Mouse (Mus musculus): ENCODE measurements around the gene Hunk. TPM values are rescaled to one million over a fixed set of nuclear protein-coding genes. Genes with fewer than 3 reads are reported as not detected.

Hunk gene
- total and polyA plus RNA-seq, 2 experiments from 2014 or later: 5.2 to 20.6 TPM

DNA sequence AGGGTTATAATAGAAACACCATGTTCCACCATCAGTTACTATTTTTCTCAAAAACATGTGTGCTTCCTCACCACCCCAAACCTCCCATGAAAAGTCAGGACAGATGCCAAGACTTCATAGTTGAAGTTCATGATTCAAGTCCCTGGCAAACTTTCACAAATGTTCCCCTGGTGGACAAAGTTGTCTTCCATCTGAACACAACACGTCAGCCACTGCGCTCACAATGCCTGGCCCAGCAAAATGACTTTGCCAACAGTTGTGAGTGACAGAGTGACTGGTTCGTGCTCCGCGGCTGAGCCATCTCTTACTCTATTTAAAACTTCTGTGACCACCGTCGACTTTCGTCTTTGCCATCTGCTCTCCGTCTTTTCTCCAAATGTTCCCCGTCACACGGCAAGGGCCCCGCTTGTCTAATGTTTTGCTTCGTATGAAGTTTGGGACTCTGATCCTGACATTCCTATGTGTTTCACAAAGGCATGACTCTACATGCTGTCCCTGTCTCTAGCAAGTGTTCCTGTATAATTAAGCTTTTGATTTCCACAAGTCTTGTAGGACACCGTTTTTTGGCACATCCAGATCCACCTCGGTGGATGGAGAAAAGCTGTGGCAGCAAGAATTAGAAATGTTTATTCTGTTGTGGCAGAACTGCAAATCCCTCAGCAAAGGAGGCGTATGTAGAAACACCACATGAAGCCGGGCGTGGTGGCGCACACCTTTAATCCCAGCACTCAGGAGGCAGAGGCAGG is 125.9 kb downstream of the Hunk start:
- no peak overlapping the region for H3K27ac ChIP-seq (ENCODE audit: low read depth, low read length)
- no peak overlapping the region for H3K4me2 ChIP-seq (ENCODE audit: low read depth)
- H3K9me3 ChIP-seq (ENCODE audit: low read length): no peaks in the 10 kb centered on the region
- no peak overlapping the region for H3K9ac ChIP-seq
- H3K27me3 ChIP-seq (ENCODE audit: insufficient read depth, low read length): no peaks in the 10 kb centered on the region
- DNase-seq: no peak
- H3K4me3 ChIP-seq (ENCODE audit: low read depth, low read length): no peak overlapping the region
- peak; percentile 19; the same call in 1 of the 2 replicates for TF ChIP-seq CTCF (IDR thresholded peaks at IDR 0.05; ENCODE audit: low read depth)
- peak; percentile 66 for ATAC-seq
- H3K36me3 ChIP-seq (ENCODE audit: insufficient read depth): no peaks in the 10 kb centered on the region
- WGBS: 76% methylated on average over 19 of the region's 19 CpGs
- H3K4me1 ChIP-seq (ENCODE audit: insufficient read depth): no peaks in the 10 kb centered on the region

DNA sequence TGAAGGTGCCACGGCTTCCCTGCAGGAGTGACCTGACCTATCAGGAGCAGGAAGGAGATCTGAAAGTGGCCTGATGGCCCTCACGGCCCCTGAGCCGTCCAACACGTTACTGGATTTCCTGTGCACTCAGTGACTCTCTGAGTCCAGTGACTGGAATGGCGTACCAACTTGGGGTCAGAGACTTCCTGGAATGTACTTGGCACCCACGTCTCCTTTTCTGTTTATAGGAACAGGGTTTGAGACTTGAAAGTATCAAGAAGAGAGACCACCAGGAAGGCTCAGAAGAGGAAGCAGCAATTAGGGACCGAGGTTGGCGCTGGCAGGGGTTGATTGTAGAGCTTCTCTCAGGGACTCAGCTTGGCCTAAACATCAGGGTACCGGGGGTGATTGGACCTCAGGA is 131.2 kb downstream of the Hunk start:
- H3K9ac ChIP-seq: no peak overlapping the region
- H3K4me3 ChIP-seq (ENCODE audit: low read depth, low read length): no peak overlapping the region
- H3K36me3 ChIP-seq (ENCODE audit: insufficient read depth): no peaks in the 10 kb centered on the region
- ATAC-seq: no peak
- no peaks in the 10 kb centered on the region for H3K9me3 ChIP-seq (ENCODE audit: low read length)
- no peak overlapping the region for H3K4me2 ChIP-seq (ENCODE audit: low read depth)
- no peaks in the 10 kb centered on the region for H3K27me3 ChIP-seq (ENCODE audit: insufficient read depth, low read length)
- H3K4me1 ChIP-seq (ENCODE audit: insufficient read depth): peaks cover 11% of the 10 kb centered on the region; the same call in 1 of the 2 replicates
- TF ChIP-seq CTCF (IDR thresholded peaks at IDR 0.05; ENCODE audit: low read depth): no peak
- no peak for DNase-seq
- H3K27ac ChIP-seq (ENCODE audit: low read depth, low read length): no peak overlapping the region
- 75% methylated on average over 9 of the region's 9 CpGs for WGBS

DNA sequence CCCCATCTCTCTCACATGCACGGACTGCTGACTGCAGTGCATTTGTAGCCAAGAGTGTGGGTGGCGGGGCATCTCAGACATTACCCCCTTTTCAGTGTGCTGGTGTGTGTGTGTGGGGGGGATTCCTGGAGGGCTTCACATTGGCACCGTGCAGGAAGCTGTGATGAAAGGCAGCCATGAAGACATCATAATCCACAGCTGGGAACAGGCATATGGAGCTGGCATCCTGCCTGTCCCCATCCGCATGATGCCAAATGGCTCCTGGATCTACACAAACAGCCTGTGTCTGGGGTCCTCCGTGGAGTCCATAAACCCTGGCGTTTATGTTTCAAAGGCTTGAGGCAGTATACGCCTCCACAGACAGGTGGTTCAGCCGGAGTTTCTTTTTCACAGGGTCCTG is 132.4 kb downstream of the Hunk start:
- peak; percentile 71 for DNase-seq
- H3K4me1 ChIP-seq (ENCODE audit: insufficient read depth): peaks cover 12% of the 10 kb centered on the region; the same call in 1 of the 2 replicates
- no peak overlapping the region for H3K27ac ChIP-seq (ENCODE audit: low read depth, low read length)
- TF ChIP-seq CTCF (IDR thresholded peaks at IDR 0.05; ENCODE audit: low read depth): no peak
- no peaks in the 10 kb centered on the region for H3K36me3 ChIP-seq (ENCODE audit: insufficient read depth)
- ATAC-seq: peak; percentile 21
- H3K9me3 ChIP-seq (ENCODE audit: low read length): no peaks in the 10 kb centered on the region
- no peaks in the 10 kb centered on the region for H3K27me3 ChIP-seq (ENCODE audit: insufficient read depth, low read length)
- no peak overlapping the region for H3K4me3 ChIP-seq (ENCODE audit: low read depth, low read length)
- 36% methylated on average over 8 of the region's 8 CpGs for WGBS
- H3K4me2 ChIP-seq (ENCODE audit: low read depth): no peak overlapping the region
- H3K9ac ChIP-seq: no peak overlapping the region

DNA sequence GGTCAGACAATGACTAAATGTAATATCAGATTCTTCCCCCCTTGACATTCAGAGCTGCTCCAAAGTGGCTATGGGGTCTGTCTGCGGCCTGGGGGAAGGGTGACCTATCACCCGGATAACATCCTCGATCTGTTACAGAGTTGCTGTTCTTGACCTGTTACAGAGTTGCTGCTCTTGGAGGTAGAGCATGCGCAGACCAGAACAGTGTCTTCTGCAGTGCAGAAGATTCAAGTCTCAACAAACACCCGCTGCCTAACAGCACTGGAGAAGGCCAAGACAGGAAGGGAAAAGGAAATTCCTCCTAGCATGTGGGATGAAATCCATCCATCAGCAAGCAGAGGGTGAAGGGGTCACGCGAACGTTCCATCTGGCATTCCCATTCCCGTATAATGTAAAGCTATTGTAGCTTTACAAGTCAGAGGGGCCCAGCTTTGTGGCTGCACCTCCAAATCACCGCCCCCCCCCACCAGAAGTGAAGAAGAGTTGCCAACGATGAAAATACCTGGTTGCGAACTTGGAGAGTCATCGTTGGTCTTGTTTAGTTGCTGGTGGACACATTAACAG is 133.0 kb downstream of the Hunk start:
- no peaks in the 10 kb centered on the region for H3K36me3 ChIP-seq (ENCODE audit: insufficient read depth)
- ATAC-seq: no peak
- no peaks in the 10 kb centered on the region for H3K9me3 ChIP-seq (ENCODE audit: low read length)
- H3K4me3 ChIP-seq (ENCODE audit: low read depth, low read length): no peak overlapping the region
- H3K9ac ChIP-seq: no peak overlapping the region
- H3K27me3 ChIP-seq (ENCODE audit: insufficient read depth, low read length): no peaks in the 10 kb centered on the region
- TF ChIP-seq CTCF (IDR thresholded peaks at IDR 0.05; ENCODE audit: low read depth): no peak
- H3K4me2 ChIP-seq (ENCODE audit: low read depth): no peak overlapping the region
- H3K27ac ChIP-seq (ENCODE audit: low read depth, low read length): no peak overlapping the region
- no peak for DNase-seq
- peaks cover 12% of the 10 kb centered on the region; the same call in 1 of the 2 replicates for H3K4me1 ChIP-seq (ENCODE audit: insufficient read depth)
- WGBS: 93% methylated on average over 13 of the region's 13 CpGs

DNA sequence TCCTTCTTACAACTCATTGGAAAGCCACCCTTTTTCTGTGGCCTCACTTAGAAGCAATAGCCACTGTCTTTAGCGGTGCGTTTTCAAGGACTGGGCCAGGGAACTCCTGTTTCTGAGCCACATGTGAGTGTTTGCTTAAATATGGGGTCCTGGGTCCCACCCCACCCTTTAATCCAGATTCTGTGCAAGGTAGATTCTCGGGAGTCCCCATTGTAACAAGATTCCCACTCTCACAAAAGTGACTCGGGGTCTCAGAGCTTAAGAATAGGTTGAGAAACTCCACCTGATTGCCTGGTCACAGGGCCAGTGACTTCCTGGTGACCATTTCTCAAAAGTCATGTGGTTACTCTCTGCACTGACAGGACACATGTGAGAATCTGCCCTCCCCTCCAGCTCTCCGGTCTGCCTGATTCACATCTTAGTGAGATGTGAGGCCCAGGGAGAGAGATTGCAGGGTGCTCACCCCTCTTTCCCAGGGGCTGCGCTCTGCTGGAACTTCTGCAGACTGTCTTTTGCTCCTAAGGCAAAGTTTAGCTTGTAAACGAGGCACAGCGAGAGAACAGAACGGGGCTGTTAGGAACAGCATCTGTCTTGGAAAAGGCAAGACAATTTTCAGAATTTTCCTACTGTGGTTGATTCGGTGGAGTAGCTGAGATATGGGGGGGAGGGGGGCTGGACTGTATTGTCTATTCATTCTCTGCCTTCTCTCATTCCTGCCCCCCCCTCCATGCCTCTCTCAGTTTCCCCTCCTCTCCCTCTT is 135.6 kb downstream of the Hunk start:
- no peak for TF ChIP-seq CTCF (IDR thresholded peaks at IDR 0.05; ENCODE audit: low read depth)
- Histone ChIP-seq H3K36me3 (ENCODE audit: insufficient read depth) (no peaks in the 10 kb centered on the region), H3K9me3 (ENCODE audit: low read length) (no peaks in the 10 kb centered on the region), H3K4me1 (ENCODE audit: insufficient read depth) (peaks cover 12% of the 10 kb centered on the region; the same call in 1 of the 2 replicates), H3K9ac (peak overlapping the region; percentile 33; the same call in 1 of the 2 replicates), H3K27ac (ENCODE audit: low read depth, low read length) (peak overlapping the region; percentile 85), H3K4me3 (ENCODE audit: low read depth, low read length) (no peak overlapping the region), H3K4me2 (ENCODE audit: low read depth) (peak overlapping the region; percentile 3; the same call in 1 of the 2 replicates), H3K27me3 (ENCODE audit: insufficient read depth, low read length) (no peaks in the 10 kb centered on the region)
- ATAC-seq (no peak; the same call in 1 of the 2 replicates), DNase-seq (no peak)
- 11% methylated on average over 10 of the region's 10 CpGs for WGBS

DNA sequence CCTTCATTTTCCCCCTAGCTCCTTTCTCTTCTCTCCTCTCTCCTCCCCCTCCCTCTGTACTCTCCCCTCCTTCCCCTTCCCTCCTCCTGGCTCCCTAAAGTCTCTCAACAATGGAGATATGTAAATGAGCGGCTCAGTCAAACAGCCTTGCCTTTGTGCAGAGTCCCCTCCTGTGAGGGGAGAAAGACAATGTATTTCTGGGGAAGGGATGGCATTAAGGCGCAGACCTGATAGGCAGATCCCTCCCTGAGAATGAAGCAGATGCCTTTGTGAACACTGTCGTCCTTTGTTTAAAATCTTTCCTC is 136.1 kb downstream of the Hunk start:
- Histone ChIP-seq H3K27me3 (ENCODE audit: insufficient read depth, low read length) (no peaks in the 10 kb centered on the region), H3K27ac (ENCODE audit: low read depth, low read length) (peak overlapping the region; percentile 85), H3K4me1 (ENCODE audit: insufficient read depth) (peaks cover 12% of the 10 kb centered on the region; the same call in 1 of the 2 replicates), H3K4me2 (ENCODE audit: low read depth) (0 out of 2 replicates have a peak overlapping the region, but pooled peaks have one; percentile 3), H3K9ac (peak overlapping the region; percentile 33; the same call in 1 of the 2 replicates), H3K36me3 (ENCODE audit: insufficient read depth) (no peaks in the 10 kb centered on the region), H3K4me3 (ENCODE audit: low read depth, low read length) (no peak overlapping the region), H3K9me3 (ENCODE audit: low read length) (no peaks in the 10 kb centered on the region)
- DNase-seq (peak; percentile 77), ATAC-seq (peak; percentile 93)
- WGBS: 9% methylated on average over 3 of the region's 3 CpGs
- no peak for TF ChIP-seq CTCF (IDR thresholded peaks at IDR 0.05; ENCODE audit: low read depth)
